Mouse (Mus musculus): Measurements from ENCODE around the gene Grb2. TPM values are rescaled to one million over a fixed set of nuclear protein-coding genes. Genes with fewer than 3 reads are reported as not detected.

The Grb2 gene
- polyA plus RNA-seq, 1 experiment from 2014 or later, result 54.2 TPM

DNA sequence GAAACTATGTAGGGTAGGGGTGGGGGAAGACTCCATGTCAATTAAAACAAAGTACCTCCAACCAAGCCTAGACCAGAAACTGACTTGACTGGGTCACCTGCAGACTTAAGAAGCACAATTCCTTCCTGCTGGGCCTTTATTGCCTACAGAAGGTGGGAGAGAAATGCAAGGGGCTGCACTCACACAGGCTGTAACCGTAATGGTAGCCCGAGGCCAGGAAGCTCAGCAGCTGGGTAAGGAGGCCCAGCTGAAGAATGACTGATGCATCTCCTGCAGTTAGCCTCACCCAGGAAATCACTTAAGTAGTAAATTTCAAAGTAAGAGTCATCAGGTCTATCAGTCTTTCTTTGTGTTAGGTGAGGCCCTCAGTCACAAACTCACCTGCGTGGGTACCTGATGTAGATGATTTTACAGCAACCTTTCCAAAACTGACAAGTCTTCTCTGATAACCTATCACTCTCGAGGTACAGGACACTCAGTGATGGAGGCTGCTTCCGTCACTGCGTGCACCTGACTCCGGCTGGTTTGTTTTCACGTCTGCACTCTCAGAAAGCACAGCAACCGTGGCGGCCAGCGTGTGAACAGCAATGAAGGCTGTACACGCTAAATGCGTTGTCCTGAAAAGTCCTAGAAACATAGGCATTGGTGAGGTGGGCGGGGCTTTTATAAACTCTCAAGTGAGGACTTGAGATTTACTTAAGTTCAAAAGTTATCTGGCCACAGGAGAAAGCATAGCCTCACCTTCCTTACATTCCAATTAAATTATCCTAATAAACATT lies 19.1 kb downstream of the Grb2 start:
- H3K9me3 ChIP-seq (ENCODE audit: control insufficient read depth, low read length), result no peaks in the 10 kb centered on the region
- no peak overlapping the region for H3K27ac ChIP-seq (replicated peaks)
- no peaks in the 10 kb centered on the region for H3K27me3 ChIP-seq (ENCODE audit: control insufficient read depth, insufficient read depth, low read length)
- no peak overlapping the region for H3K4me2 ChIP-seq (replicated peaks; ENCODE audit: low read depth)
- no peak overlapping the region for H3K9ac ChIP-seq (ENCODE audit: low read length)
- DNase-seq (ENCODE audit: low spot score), result no peak
- H3K4me1 ChIP-seq (replicated peaks; ENCODE audit: control insufficient read depth, insufficient read depth), result 0 out of 2 replicates have a peak, but pooled peaks cover 5% of the 10 kb centered on the region
- no peaks in the 10 kb centered on the region for H3K36me3 ChIP-seq (ENCODE audit: control insufficient read depth, insufficient read depth, low read length)
- no peak for TF ChIP-seq EP300 (optimal IDR thresholded peaks at IDR 0.05)
- no peak for TF ChIP-seq CTCF (IDR thresholded peaks at IDR 0.05; ENCODE audit: low read depth)
- 93% methylated on average over 14 of the region's 14 CpGs for WGBS
- ATAC-seq (ENCODE audit: low FRiP score, low TSS enrichment), result no peak
- no peak overlapping the region for H3K4me3 ChIP-seq (ENCODE audit: low read depth, low read length)

DNA sequence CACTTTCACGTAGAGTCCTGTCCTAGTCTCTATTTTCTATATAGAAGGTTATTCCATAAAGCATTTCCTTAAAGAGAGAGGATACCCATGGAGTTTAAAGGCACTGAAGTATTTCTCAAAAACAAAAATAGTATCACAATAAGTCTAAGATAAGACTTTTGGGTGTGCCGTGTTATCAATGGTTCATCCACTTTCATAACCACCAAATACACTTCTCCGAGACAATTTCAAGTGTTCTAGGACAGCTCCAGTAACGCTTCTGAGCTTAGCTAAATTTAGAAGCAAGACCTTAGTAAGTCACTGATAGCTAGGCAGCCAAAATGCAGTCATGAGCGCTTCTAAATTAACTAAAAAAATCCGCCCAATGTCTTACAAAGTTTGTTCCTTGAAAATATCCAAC lies 22.0 kb downstream of the Grb2 start:
- Histone ChIP-seq H3K9me3 (ENCODE audit: control insufficient read depth, low read length) (no peaks in the 10 kb centered on the region), H3K4me1 (replicated peaks; ENCODE audit: control insufficient read depth, insufficient read depth) (0 out of 2 replicates have a peak, but pooled peaks cover 5% of the 10 kb centered on the region), H3K4me2 (replicated peaks; ENCODE audit: low read depth) (no peak overlapping the region), H3K4me3 (ENCODE audit: low read depth, low read length) (no peak overlapping the region), H3K27me3 (ENCODE audit: control insufficient read depth, insufficient read depth, low read length) (no peaks in the 10 kb centered on the region), H3K27ac (replicated peaks) (no peak overlapping the region), H3K36me3 (ENCODE audit: control insufficient read depth, insufficient read depth, low read length) (peaks cover 4% of the 10 kb centered on the region; the same call in 1 of the 2 replicates), H3K9ac (ENCODE audit: low read length) (no peak overlapping the region)
- no peak for DNase-seq (ENCODE audit: low spot score)
- WGBS, result 73% methylated on average over 6 of the region's 6 CpGs
- no peak for TF ChIP-seq EP300 (optimal IDR thresholded peaks at IDR 0.05)
- no peak for TF ChIP-seq CTCF (IDR thresholded peaks at IDR 0.05; ENCODE audit: low read depth)
- ATAC-seq (ENCODE audit: low FRiP score, low TSS enrichment), result no peak

DNA sequence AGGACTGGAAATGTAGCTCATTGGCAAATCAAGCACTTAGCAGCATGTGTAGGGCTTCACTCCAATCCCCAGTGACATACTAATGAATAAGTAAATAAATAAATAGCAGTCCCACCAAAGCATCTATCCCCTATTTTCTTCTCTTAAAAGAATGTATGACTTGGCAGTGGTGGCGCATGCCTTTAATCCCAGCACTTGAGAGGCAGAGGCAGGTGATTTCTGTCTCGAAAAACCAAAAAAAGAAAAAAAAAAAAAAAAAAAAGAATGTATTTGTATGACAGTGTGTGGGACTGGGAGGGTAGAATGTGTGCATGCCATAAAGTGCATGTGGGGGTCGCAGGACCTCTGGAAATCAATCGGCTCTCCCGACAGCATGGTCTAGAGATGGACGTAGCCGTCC lies 22.4 kb downstream of the Grb2 start:
- H3K4me2 ChIP-seq (replicated peaks; ENCODE audit: low read depth), result no peak overlapping the region
- peaks cover 4% of the 10 kb centered on the region; the same call in 1 of the 2 replicates for H3K36me3 ChIP-seq (ENCODE audit: control insufficient read depth, insufficient read depth, low read length)
- TF ChIP-seq EP300 (optimal IDR thresholded peaks at IDR 0.05) (no peak), CTCF (IDR thresholded peaks at IDR 0.05; ENCODE audit: low read depth) (no peak)
- DNase-seq (ENCODE audit: low spot score) (no peak), ATAC-seq (ENCODE audit: low FRiP score, low TSS enrichment) (no peak)
- H3K4me1 ChIP-seq (replicated peaks; ENCODE audit: control insufficient read depth, insufficient read depth), result 0 out of 2 replicates have a peak, but pooled peaks cover 5% of the 10 kb centered on the region
- no peaks in the 10 kb centered on the region for H3K9me3 ChIP-seq (ENCODE audit: control insufficient read depth, low read length)
- H3K27ac ChIP-seq (replicated peaks), result no peak overlapping the region
- no peak overlapping the region for H3K4me3 ChIP-seq (ENCODE audit: low read depth, low read length)
- WGBS, result 71% methylated on average over 7 of the region's 7 CpGs
- H3K9ac ChIP-seq (ENCODE audit: low read length), result no peak overlapping the region
- H3K27me3 ChIP-seq (ENCODE audit: control insufficient read depth, insufficient read depth, low read length), result no peaks in the 10 kb centered on the region

DNA sequence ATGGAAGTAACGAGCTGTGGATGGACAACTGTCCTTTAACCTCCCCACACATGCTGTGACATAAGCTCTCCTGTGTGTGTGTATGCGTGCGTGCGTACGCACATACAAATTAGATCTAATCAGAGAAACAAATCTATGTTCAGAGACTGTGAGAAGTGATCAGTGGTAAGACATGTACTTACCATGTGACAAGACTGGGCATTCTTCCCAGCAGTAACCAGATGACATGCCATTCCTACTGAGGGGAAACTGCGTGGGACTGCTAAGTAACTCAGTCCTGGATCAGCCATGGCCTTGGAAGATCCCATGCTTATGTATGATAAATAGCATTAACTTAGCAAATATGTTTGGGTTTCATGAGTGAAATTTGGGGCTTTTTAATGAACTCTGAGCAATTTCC lies 23.5 kb downstream of the Grb2 start:
- no peak for ATAC-seq (ENCODE audit: low FRiP score, low TSS enrichment)
- H3K36me3 ChIP-seq (ENCODE audit: control insufficient read depth, insufficient read depth, low read length), result peaks cover 4% of the 10 kb centered on the region; the same call in 1 of the 2 replicates
- H3K9ac ChIP-seq (ENCODE audit: low read length), result no peak overlapping the region
- DNase-seq (ENCODE audit: low spot score), result no peak
- WGBS, result 84% methylated on average over 6 of the region's 6 CpGs
- H3K27me3 ChIP-seq (ENCODE audit: control insufficient read depth, insufficient read depth, low read length), result no peaks in the 10 kb centered on the region
- TF ChIP-seq CTCF (IDR thresholded peaks at IDR 0.05; ENCODE audit: low read depth), result no peak
- H3K4me1 ChIP-seq (replicated peaks; ENCODE audit: control insufficient read depth, insufficient read depth), result 0 out of 2 replicates have a peak, but pooled peaks cover 5% of the 10 kb centered on the region
- H3K4me2 ChIP-seq (replicated peaks; ENCODE audit: low read depth), result no peak overlapping the region
- no peak overlapping the region for H3K4me3 ChIP-seq (ENCODE audit: low read depth, low read length)
- peak overlapping the region; percentile 5; the same call in 1 of the 2 replicates for H3K27ac ChIP-seq (replicated peaks)
- no peaks in the 10 kb centered on the region for H3K9me3 ChIP-seq (ENCODE audit: control insufficient read depth, low read length)

DNA sequence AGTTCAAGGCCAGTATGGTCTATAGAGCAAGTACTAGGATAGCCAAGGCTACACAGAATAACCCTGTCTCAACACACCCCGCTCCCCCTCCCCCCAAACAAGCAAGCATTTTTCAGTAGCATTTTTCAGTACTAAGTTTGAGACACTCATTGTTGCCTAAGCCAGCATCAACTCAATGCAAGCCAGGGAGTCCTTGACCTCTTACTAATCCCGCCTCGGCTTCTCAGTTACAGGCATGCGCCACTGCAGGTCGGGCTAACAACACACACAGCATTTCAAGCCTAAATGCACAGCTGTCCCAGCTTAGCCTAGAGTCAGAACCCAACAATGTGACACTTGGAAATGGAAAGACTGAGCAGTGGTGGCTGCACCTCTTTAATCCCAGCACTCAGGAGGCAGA lies 25.1 kb downstream of the Grb2 start:
- H3K36me3 ChIP-seq (ENCODE audit: control insufficient read depth, insufficient read depth, low read length), result peaks cover 4% of the 10 kb centered on the region; the same call in 1 of the 2 replicates
- no peak overlapping the region for H3K4me3 ChIP-seq (ENCODE audit: low read depth, low read length)
- WGBS, result 95% methylated on average over 5 of the region's 5 CpGs
- no peak overlapping the region for H3K27ac ChIP-seq (replicated peaks)
- DNase-seq (ENCODE audit: low spot score) (no peak), ATAC-seq (ENCODE audit: low FRiP score, low TSS enrichment) (no peak)
- no peak overlapping the region for H3K4me2 ChIP-seq (replicated peaks; ENCODE audit: low read depth)
- no peaks in the 10 kb centered on the region for H3K27me3 ChIP-seq (ENCODE audit: control insufficient read depth, insufficient read depth, low read length)
- 0 out of 2 replicates have a peak, but pooled peaks cover 5% of the 10 kb centered on the region for H3K4me1 ChIP-seq (replicated peaks; ENCODE audit: control insufficient read depth, insufficient read depth)
- TF ChIP-seq CTCF (IDR thresholded peaks at IDR 0.05; ENCODE audit: low read depth) (no peak), EP300 (optimal IDR thresholded peaks at IDR 0.05) (no peak)
- no peak overlapping the region for H3K9ac ChIP-seq (ENCODE audit: low read length)
- H3K9me3 ChIP-seq (ENCODE audit: control insufficient read depth, low read length), result no peaks in the 10 kb centered on the region

DNA sequence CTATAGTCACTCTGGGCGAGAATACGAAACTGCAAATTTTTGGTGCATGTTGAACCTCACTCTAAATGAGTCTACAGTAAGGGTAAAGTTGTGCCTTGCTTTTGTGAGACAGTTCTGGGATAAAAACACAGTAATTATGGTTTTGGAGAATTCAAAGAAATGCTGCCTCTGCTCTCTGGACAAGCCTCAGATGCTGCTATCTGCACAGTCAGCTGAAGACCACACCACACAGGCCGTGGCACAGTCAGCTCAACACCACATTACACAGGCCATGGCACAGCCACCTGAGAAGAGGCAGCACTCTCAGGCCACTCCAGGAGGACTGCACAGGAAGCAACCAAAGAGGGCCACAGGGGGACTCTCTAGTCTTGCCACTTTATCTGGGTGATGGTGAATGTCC lies 26.0 kb downstream of the Grb2 start:
- H3K27ac ChIP-seq (replicated peaks), result no peak overlapping the region
- WGBS, result 97% methylated on average over 3 of the region's 3 CpGs
- H3K36me3 ChIP-seq (ENCODE audit: control insufficient read depth, insufficient read depth, low read length), result peaks cover 4% of the 10 kb centered on the region; the same call in 1 of the 2 replicates
- 0 out of 2 replicates have a peak, but pooled peaks cover 5% of the 10 kb centered on the region for H3K4me1 ChIP-seq (replicated peaks; ENCODE audit: control insufficient read depth, insufficient read depth)
- H3K4me2 ChIP-seq (replicated peaks; ENCODE audit: low read depth), result no peak overlapping the region
- H3K4me3 ChIP-seq (ENCODE audit: low read depth, low read length), result no peak overlapping the region
- no peak for ATAC-seq (ENCODE audit: low FRiP score, low TSS enrichment)
- H3K27me3 ChIP-seq (ENCODE audit: control insufficient read depth, insufficient read depth, low read length), result no peaks in the 10 kb centered on the region
- DNase-seq (ENCODE audit: low spot score), result no peak
- no peak overlapping the region for H3K9ac ChIP-seq (ENCODE audit: low read length)
- TF ChIP-seq CTCF (IDR thresholded peaks at IDR 0.05; ENCODE audit: low read depth), result no peak
- TF ChIP-seq EP300 (optimal IDR thresholded peaks at IDR 0.05), result no peak
- H3K9me3 ChIP-seq (ENCODE audit: control insufficient read depth, low read length), result no peaks in the 10 kb centered on the region
